Mouse (Mus musculus) bone marrow macrophage, adult 2 months (primary cell): Measurements from ENCODE around the gene Pxt1.

Source experiments
- CTCF ChIP-seq: IDR thresholded peaks from 2 replicates; pipeline ENCODE4 v1.5.1; 2012; ENCODE audit warnings: low read depth, mild to moderate bottlenecking, low read length, moderate library complexity
- POLR2A ChIP-seq: IDR thresholded peaks from 2 replicates; pipeline ENCODE4 v1.6.1; 2012; ENCODE audit warnings: mild to moderate bottlenecking, low read depth, low read length, borderline replicate concordance

GRCm38 (mm10) chr17:28897817-28898216 is 45.8 kb downstream of the Pxt1 start:
- TF ChIP-seq CTCF (no peak), POLR2A (no peak)
